Mouse (Mus musculus) heart, postnatal 14 days (tissue): ENCODE results near the gene Gpr171. TPM values are rescaled to one million over a fixed set of nuclear protein-coding genes. Genes with fewer than 3 reads are reported as not detected.
"Not testable (repeated sequence)": the region's sequence is repeated elsewhere in the genome, so short reads cannot be mapped to it uniquely, and the experiment has no call there.

ENCODE experiments used
- DNase-seq, 2 experiments: peaks; one replicate each; pipeline ENCODE4 v3.0.0; 2021 to 2022
- intact Hi-C: fragments of 180-260 bp; cut with DNase I; formaldehyde crosslinking; loops from one replicate; pipeline ENCODE4 v1.15.1; 2025
- total RNA-seq, 2 experiments: library from RNA; stranded (reverse); gene quantifications; 2 replicates each; pipeline ENCODE4 v1.2.3; 2021

Gene Gpr171
- total RNA-seq, 2 experiments from 2014 or later: 0.29 to 0.56 TPM

DNA sequence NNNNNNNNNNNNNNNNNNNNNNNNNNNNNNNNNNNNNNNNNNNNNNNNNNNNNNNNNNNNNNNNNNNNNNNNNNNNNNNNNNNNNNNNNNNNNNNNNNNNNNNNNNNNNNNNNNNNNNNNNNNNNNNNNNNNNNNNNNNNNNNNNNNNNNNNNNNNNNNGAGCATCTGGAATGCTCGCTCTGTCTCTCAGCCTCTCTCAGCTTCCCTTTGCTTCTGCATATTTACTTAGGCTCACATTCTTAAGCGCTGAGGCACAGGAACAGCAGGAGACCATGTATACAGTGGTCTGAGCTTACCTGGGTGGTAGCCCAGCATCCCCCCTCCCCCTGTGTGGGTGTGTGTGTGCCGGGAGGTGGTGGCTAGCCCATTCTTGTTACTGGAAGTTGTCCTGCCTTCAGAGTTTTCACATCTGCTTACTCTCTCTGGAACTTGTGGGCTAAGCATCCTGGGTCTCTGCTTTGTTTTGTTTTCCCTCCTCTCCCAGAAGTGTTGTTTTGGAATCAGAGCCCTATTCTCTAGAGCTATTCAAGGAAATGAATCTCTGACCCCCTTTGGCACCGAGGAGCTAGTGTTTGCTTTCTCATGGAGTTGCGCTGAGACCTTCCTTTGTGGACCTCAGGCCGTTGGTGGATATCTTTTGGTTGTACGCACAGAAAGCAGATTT, 19.6 kb upstream of the Gpr171 start:
- peak in 1 of 2 experiments; percentile 26 for DNase-seq
- intact Hi-C loops: loop anchor here (2.0 to 5.0 kb wide), 3 partner anchors 51 to 991 kb away; no protein-coding TSS in a partner anchor

- intact Hi-C loops: no loop called here
- no peak for DNase-seq
Measured at GRCm38 (mm10) chr3:59113973-59114517, 12.4 kb upstream of the Gpr171 start.

DNA sequence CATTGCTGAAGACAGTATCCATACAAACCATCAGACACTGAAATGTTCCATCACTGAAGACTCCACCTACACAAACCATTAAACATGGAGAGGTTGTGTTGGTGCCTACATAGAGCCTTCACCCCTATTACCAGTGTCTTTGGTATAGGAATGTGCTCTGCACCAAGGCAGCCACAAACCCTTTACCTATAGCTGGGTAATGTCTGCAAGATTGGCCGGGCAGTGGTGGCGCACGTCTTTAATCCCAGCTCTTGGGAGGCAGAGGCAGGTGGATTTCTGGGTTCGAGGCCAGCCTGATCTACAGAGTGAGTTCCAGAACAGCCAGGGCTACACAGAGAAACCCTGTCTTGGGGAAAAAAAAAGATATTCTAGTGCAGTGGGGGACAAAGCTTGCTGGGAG, 11.7 kb upstream of the Gpr171 start:
- intact Hi-C loops, DNase-seq: not testable (repeated sequence)

GRCm38 (mm10) chr3:59111944-59112343, 10.3 kb upstream of the Gpr171 start:
- no peak for DNase-seq
- intact Hi-C loops: no loop called here

- intact Hi-C loops, DNase-seq: not testable (repeated sequence)
Measured at GRCm38 (mm10) chr3:59109834-59110233, 8.2 kb upstream of the Gpr171 start.

GRCm38 (mm10) chr3:59107439-59107838, 5.8 kb upstream of the Gpr171 start:
- DNase-seq: no peak
- intact Hi-C loops: no loop called here

GRCm38 (mm10) chr3:59104462-59104861, 2.8 kb upstream of the Gpr171 start:
- DNase-seq: no peak
- intact Hi-C loops: no loop called here

GRCm38 (mm10) chr3:59102146-59102545, 525 bp upstream of the Gpr171 start:
- DNase-seq: no peak
- intact Hi-C loops: no loop called here

DNA sequence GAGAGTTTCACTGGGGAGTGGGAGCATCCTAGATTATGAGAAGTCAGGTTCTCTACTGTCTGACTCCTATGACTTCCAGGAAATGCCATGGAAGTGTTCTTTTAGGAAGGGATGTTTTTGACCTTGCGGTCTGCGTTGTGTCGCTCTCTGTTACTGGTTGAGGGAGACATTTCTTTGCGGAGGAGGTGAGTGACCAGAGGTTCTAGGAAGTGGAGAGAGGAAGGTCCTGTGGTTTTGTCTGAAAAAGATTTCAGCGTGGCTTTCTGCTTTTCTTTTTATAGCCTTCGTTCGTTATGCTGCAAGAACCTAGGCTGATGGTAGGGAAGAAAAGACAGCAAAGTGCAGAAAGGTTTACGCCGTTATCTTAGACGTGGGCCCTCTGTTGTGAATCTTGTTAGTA, 3.1 kb downstream of the Gpr171 start:
- intact Hi-C loops: no loop called here
- DNase-seq: no peak

DNA sequence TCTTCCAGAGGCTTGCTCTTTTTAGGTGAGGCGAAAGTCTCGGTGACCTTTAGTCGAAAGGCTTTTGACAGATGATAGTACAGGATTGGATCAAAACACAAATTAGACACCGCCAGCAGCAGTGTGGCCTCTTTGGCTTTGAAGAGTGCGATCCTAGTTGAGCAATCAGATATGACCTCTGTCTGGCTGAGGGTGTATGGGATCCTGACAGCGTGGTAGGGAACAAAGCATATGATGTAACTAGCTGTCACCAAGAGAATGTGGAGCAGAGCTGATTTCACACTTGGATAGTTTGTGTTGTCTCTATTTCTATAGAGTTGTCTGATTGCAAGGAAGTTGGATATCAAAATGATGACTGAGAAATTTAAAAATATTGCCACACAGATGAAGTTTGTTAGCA, 4.2 kb downstream of the Gpr171 start:
- intact Hi-C loops: no loop called here
- DNase-seq: no peak

- no peak for DNase-seq
- intact Hi-C loops: no loop called here
Measured at GRCm38 (mm10) chr3:59092702-59093101, 8.9 kb downstream of the Gpr171 start.

- intact Hi-C loops: loop anchor here (5.0 kb wide), 1 partner anchor 36 kb away; no protein-coding TSS in a partner anchor
- DNase-seq: no peak
Measured at GRCm38 (mm10) chr3:59080919-59081318, 20.7 kb downstream of the Gpr171 start.

DNA sequence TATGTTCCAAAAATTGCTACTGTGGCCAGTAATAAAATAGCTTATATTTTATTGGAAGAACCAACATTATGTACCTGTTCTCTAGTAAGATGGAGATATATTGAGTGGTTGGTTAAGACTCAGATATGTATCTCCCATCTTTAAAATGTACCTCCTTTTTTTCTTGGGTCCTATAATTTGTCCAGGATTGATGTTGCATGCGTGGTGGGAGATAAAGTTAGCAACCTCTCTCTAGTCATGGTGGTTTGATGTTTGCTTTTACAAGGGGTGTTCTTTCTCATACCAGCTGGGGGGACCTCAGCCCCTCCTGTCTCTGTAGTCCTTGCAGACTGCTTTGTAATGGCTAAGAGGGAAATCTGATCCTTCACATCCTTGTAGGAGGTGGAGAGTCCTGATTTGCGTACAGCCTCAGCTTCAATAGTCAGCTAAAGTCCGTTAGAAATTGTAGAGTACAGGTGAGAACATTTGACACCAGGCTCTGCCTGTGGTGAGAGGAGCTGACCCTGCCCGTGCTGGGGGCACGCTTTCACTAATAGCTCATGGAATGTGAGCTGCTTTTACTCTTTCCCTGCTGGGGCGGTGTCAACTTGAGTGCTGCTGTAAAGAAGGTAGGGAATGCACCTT, 21.2 kb downstream of the Gpr171 start:
- intact Hi-C loops: loop anchor here (5.0 kb wide), 1 partner anchor 37 kb away; no protein-coding TSS in a partner anchor
- no peak for DNase-seq

GRCm38 (mm10) chr3:59079327-59079726, 22.3 kb downstream of the Gpr171 start:
- peak; percentile 26 to 63 for DNase-seq
- intact Hi-C loops: loop anchor here (2.0 to 5.0 kb wide), 2 partner anchors 88 to 129 kb away; no protein-coding TSS in a partner anchor

- no peak for DNase-seq
- intact Hi-C loops: loop anchor here (2.0 to 5.0 kb wide), 2 partner anchors 89 to 130 kb away; no protein-coding TSS in a partner anchor
Measured at GRCm38 (mm10) chr3:59078585-59078984, 23.0 kb downstream of the Gpr171 start.

GRCm38 (mm10) chr3:59077278-59077677, 24.3 kb downstream of the Gpr171 start:
- DNase-seq: peak in 1 of 2 experiments; percentile 16
- intact Hi-C loops: loop anchor here (5.0 kb wide), 1 partner anchor 90 kb away; no protein-coding TSS in a partner anchor

- DNase-seq, intact Hi-C loops: not testable (repeated sequence)
Measured at GRCm38 (mm10) chr3:59069071-59069470, 32.5 kb downstream of the Gpr171 start.

DNA sequence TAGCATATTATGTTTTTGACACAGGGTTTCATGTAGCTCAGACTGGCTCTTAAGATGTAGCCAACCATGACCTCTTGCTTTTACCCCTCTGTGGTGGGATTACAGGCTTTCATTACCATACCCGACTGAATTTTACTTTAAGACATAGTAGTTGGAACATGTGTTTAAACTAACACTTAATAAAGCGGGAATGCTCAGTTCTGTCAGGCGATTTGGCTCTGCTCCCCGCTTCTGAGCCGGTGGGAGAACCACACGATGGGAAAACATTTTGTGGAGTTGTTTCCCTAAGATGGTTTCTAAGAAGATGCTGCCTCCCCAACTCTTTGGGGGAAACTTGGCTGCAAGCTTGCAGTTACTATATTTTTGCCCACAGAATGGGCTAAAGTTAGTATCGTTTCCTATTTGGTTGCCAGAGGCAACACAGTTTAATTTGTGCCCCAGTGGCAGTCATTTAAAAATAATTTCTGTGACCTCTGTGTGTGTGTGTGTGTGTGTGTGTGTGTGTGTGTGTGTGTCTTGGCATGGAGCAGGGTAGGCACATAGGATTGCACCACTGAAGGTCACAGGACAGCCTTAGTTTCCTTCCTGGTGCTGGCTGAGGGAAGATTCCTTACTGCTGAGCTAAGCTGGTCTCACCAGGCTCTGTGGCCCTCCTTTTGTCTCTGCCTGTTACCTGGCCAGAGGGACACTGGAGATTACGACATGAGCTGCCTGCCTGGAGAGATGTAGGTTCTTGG, 34.9 kb downstream of the Gpr171 start:
- DNase-seq: no peak
- intact Hi-C loops: no loop called here

DNA sequence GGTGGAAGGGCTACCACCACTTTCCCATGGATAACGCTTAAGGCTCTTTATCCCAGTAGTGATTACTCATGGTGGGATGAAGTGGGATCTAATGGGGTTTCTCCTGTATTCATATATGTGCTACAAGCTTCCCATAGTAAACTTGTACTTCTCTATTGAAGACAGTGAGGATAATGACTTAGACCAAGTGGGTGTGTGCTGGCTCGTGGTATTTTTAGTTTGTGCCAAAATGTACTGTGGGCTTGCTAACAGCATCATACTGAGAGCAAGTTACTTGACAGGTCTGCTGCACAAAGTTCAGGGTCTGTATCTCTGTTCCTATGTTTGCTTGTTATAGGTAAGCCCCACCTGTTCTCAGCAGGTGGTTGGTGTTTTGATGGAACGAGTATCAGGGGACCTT, 35.7 kb downstream of the Gpr171 start:
- intact Hi-C loops: no loop called here
- no peak for DNase-seq

- no peak for DNase-seq
- intact Hi-C loops: loop anchor here (5.0 kb wide), 1 partner anchor 226 kb away; no protein-coding TSS in a partner anchor
Measured at GRCm38 (mm10) chr3:59063431-59063830, 38.2 kb downstream of the Gpr171 start.

- intact Hi-C loops: loop anchor here (5.0 kb wide), 1 partner anchor 225 kb away; no protein-coding TSS in a partner anchor
Measured at GRCm38 (mm10) chr3:59062141-59062540, 39.5 kb downstream of the Gpr171 start.

More at GRCm38 (mm10) chr3:59062141-59062540, 39.5 kb downstream of the Gpr171 start:
- DNase-seq: no peak
